Mouse (Mus musculus) cortical plate, adult 2 months (tissue): ENCODE results near the gene Nppa. TPM values are rescaled to one million over a fixed set of nuclear protein-coding genes. Genes with fewer than 3 reads are reported as not detected.
"Not testable (repeated sequence)": the region's sequence is repeated elsewhere in the genome, so short reads cannot be mapped to it uniquely, and the experiment has no call there.

Experiments
- H3K27ac ChIP-seq: fragments of 200-500 bp; 2 replicates; pipeline ENCODE4 v1.5.1; 2012; ENCODE audit warnings: low read length, control low read depth, inconsistent platforms; ENCODE audit not compliant: insufficient read depth
- H3K4me1 ChIP-seq: fragments of 200-500 bp; 2 replicates; pipeline ENCODE4 v1.6.1; 2011; ENCODE audit warnings: low read length; ENCODE audit not compliant: control insufficient read depth, insufficient read depth
- H3K4me3 ChIP-seq: fragments of 200-500 bp; 2 replicates; pipeline ENCODE4 v1.5.1; 2011; ENCODE audit warnings: mild to moderate bottlenecking, low read length, control low read depth; ENCODE audit not compliant: insufficient read depth
- CTCF ChIP-seq: fragments of 200-500 bp; IDR thresholded peaks from 2 replicates; pipeline ENCODE4 v1.5.1; 2011; ENCODE audit warnings: mild to moderate bottlenecking, control low read depth, low read length; ENCODE audit not compliant: insufficient read depth; ENCODE audit errors: extremely low read depth
- POLR2A ChIP-seq: fragments of 200-500 bp; IDR thresholded peaks from 2 replicates; pipeline ENCODE4 v1.6.1; 2011; ENCODE audit warnings: mild to moderate bottlenecking, low read length, control low read depth; ENCODE audit not compliant: insufficient read depth; ENCODE audit errors: extremely low read depth
- polyA plus RNA-seq: library from polyadenylated mRNA; depleted of rRNA; stranded (reverse); fragments of >200 nt; gene quantifications from 2 replicates; pipeline ENCODE4 v1.2.3, GENCODE M21; 2012

Nppa gene
- polyA plus RNA-seq, 1 experiment: 0.21 TPM

GRCm38 (mm10) chr4:148035440-148035839, 34.9 kb downstream of the Nppa start:
- TF ChIP-seq POLR2A (no peak), CTCF (no peak)
- no peak overlapping the region for H3K4me3 ChIP-seq
- H3K27ac ChIP-seq: no peak overlapping the region
- peaks cover 7% of the 10 kb centered on the region for H3K4me1 ChIP-seq

- Histone ChIP-seq H3K4me1 (peaks cover 11% of the 10 kb centered on the region), H3K4me3 (peak overlapping the region; percentile 67), H3K27ac (peak overlapping the region; percentile 69)
- no peak for TF ChIP-seq CTCF
- no peak for TF ChIP-seq POLR2A
These were observed 37.6 kb downstream of the Nppa start for GRCm38 (mm10) chr4:148038079-148038599.

GRCm38 (mm10) chr4:148038600-148039253, 38.2 kb downstream of the Nppa start, which contains the start of the genes Clcn6 and Mthfr:
Gene Clcn6 (minus strand): TSS chr4:148038821.
Gene Mthfr (plus strand): TSS chr4:148039077.
- Histone ChIP-seq H3K4me1 (peaks cover 11% of the 10 kb centered on the region), H3K4me3 (peak within 1 kb of the TSS; percentile 67), H3K27ac (peak within 1 kb of the TSS; percentile 69)
- TF ChIP-seq POLR2A: peak; percentile 98
- TF ChIP-seq CTCF: no peak

GRCm38 (mm10) chr4:148039254-148040028, 38.9 kb downstream of the Nppa start:
- TF ChIP-seq CTCF (no peak), POLR2A (0 out of 2 replicates have a peak, but pooled peaks have one; percentile 8)
- H3K27ac ChIP-seq: peak overlapping the region; percentile 25

GRCm38 (mm10) chr4:148040029-148040830, 39.7 kb downstream of the Nppa start:
- Histone ChIP-seq H3K4me3 (peak overlapping the region; percentile 67), H3K27ac (peak overlapping the region; percentile 57; the same call in 1 of the 2 replicates), H3K4me1 (peaks cover 11% of the 10 kb centered on the region)
- TF ChIP-seq POLR2A: no peak
- no peak for TF ChIP-seq CTCF

More at GRCm38 (mm10) chr4:148039254-148040028, 38.9 kb downstream of the Nppa start:
- Histone ChIP-seq H3K4me3 (peak overlapping the region; percentile 67), H3K4me1 (peaks cover 11% of the 10 kb centered on the region)

GRCm38 (mm10) chr4:148040933-148041610, 40.5 kb downstream of the Nppa start:
- TF ChIP-seq POLR2A: 0 out of 2 replicates have a peak, but pooled peaks have one; percentile 29
- TF ChIP-seq CTCF: no peak
- peak overlapping the region; percentile 14; the same call in 1 of the 2 replicates for H3K27ac ChIP-seq
- H3K4me3 ChIP-seq: peak overlapping the region; percentile 67
- H3K4me1 ChIP-seq: peaks cover 11% of the 10 kb centered on the region

GRCm38 (mm10) chr4:148041611-148042191, 41.2 kb downstream of the Nppa start:
- Histone ChIP-seq H3K4me1 (peaks cover 11% of the 10 kb centered on the region), H3K27ac (peak overlapping the region; percentile 27; the same call in 1 of the 2 replicates), H3K4me3 (peak overlapping the region; percentile 67)
- TF ChIP-seq CTCF (no peak), POLR2A (no peak)

- H3K27ac ChIP-seq, H3K4me1 ChIP-seq: not testable (repeated sequence)
These were observed 42.8 kb downstream of the Nppa start for GRCm38 (mm10) chr4:148043327-148043726.

GRCm38 (mm10) chr4:148044113-148044512, 43.6 kb downstream of the Nppa start:
- Histone ChIP-seq H3K4me1 (peaks cover 8% of the 10 kb centered on the region), H3K4me3 (no peak overlapping the region), H3K27ac (no peak overlapping the region)
- TF ChIP-seq CTCF (no peak), POLR2A (no peak)

More at GRCm38 (mm10) chr4:148043327-148043726, 42.8 kb downstream of the Nppa start:
- H3K4me3 ChIP-seq: not testable (repeated sequence)
